Mouse (Mus musculus) brain, embryonic 14.5 days (tissue): ENCODE measurements around the gene Lef1.

Source experiments
- CTCF ChIP-seq: fragments of 200-500 bp; IDR thresholded peaks from 2 replicates; pipeline ENCODE4 v1.5.1; 2012; ENCODE audit warnings: inconsistent platforms, mild to moderate bottlenecking, moderate library complexity, borderline replicate concordance; ENCODE audit not compliant: insufficient read depth, insufficient read length; ENCODE audit errors: extremely low read depth
- POLR2A ChIP-seq: fragments of 200-500 bp; IDR thresholded peaks from 2 replicates; pipeline ENCODE4 v1.6.1; 2012; ENCODE audit warnings: mild to moderate bottlenecking, inconsistent platforms, borderline replicate concordance; ENCODE audit not compliant: poor library complexity, insufficient read depth, insufficient read length, severe bottlenecking; ENCODE audit errors: extremely low read depth

DNA sequence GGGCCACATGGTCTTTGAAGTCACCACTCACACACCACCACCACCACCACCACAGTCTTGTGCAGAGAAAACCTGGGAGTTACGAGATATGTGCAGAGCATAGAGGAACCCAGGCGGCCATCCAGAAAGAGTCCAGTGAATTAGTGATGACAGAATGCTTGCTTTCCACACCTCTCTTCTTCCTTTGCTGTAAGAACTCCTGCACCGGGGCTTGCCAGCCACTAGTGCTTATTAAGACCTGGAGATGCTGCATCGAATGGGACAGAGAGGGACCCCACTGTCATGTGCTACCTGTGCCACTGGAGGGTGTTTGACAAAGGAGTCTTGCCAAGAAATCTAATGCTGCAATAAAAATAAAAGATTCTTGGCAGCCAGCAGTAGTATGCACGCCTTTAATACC lies 97.6 kb downstream of the Lef1 start:
- TF ChIP-seq POLR2A = no peak
- peak; percentile 13; the same call in 1 of the 2 replicates for TF ChIP-seq CTCF
